Mouse (Mus musculus) liver, embryonic 14.5 days (tissue): ENCODE measurements at regions not wholly inside any gene's neighbourhood (a gene's known extent, or its start where the extent isn't known, plus 50 kb on each side); places are given as distances from the start of the nearest gene placed in this dataset.

Source experiments
- ATAC-seq: fragments of 200-750 bp; cut with Nextera tagmentation; 2 replicates; pipeline ENCODE4 v1.8.0; 2017; ENCODE audit warnings: moderate number of reproducible peaks, mild to moderate bottlenecking, moderate library complexity; ENCODE audit not compliant: insufficient read depth
- DNase-seq, 3 experiments: peaks; one replicate each; pipeline ENCODE4 v3.0.0-alpha.2; 2012 to 2013; ENCODE audit warnings: low read depth in 3 of 3, low spot score in 3 of 3
- H3K27ac ChIP-seq: fragments of 300-500 bp; sonication (generic); 2 replicates; pipeline ENCODE4 v1.5.1; 2014; ENCODE audit warnings: moderate library complexity, mild to moderate bottlenecking, control low read depth, inconsistent platforms
- H3K27me3 ChIP-seq: fragments of 300-500 bp; sonication (generic); 2 replicates; pipeline ENCODE4 v1.6.1; 2014; ENCODE audit warnings: mild to moderate bottlenecking, low read length, moderate library complexity; ENCODE audit not compliant: control insufficient read depth, insufficient read depth
- H3K36me3 ChIP-seq: fragments of 300-500 bp; sonication (generic); replicated peaks from 2 replicates; pipeline ENCODE4 v1.6.1; 2014; ENCODE audit warnings: low read depth; ENCODE audit not compliant: control insufficient read depth, insufficient read depth
- H3K4me1 ChIP-seq, 2 experiments: fragments of 200-500 bp in 1 of 2; fragments of 300-500 bp in 1 of 2; sonication (generic) in 1 of 2; replicated peaks; 2 replicates each; pipeline ENCODE4 v1.6.1; 2012 to 2014; ENCODE audit warnings: antibody characterized with exemption in 1 of 2, inconsistent platforms in 1 of 2, low read length in 1 of 2; ENCODE audit not compliant: control insufficient read depth in 2 of 2, insufficient read depth in 2 of 2
- H3K4me2 ChIP-seq: fragments of 300-500 bp; sonication (generic); 2 replicates; pipeline ENCODE4 v1.6.1; 2014; ENCODE audit warnings: low read depth, mild to moderate bottlenecking, control low read depth, moderate library complexity
- H3K4me3 ChIP-seq, 2 experiments: fragments of 200-500 bp in 1 of 2; fragments of 300-500 bp in 1 of 2; sonication (generic) in 1 of 2; 2 replicates each; pipeline ENCODE4 v1.5.1; 2012 to 2014; ENCODE audit warnings: low read depth in 2 of 2, low read length in 2 of 2, mild to moderate bottlenecking in 2 of 2, control low read depth in 1 of 2, inconsistent platforms in 1 of 2, moderate library complexity in 1 of 2; ENCODE audit not compliant: insufficient read depth in 1 of 2
- H3K9ac ChIP-seq: fragments of 300-500 bp; sonication (generic); replicated peaks from 2 replicates; pipeline ENCODE4 v1.6.1; 2014; ENCODE audit warnings: mild to moderate bottlenecking, control low read depth, moderate library complexity
- H3K9me3 ChIP-seq: fragments of 300-500 bp; sonication (generic); 2 replicates; pipeline ENCODE4 v1.6.1; 2016; ENCODE audit warnings: low read length, mixed read lengths; ENCODE audit not compliant: control insufficient read depth
- CTCF ChIP-seq: IDR thresholded peaks from 2 replicates; pipeline ENCODE4 v1.5.1; 2016; ENCODE audit warnings: antibody characterized with exemption, low read depth, control low read depth
- EP300 ChIP-seq: IDR thresholded peaks from 2 replicates; pipeline ENCODE4 v1.6.1; 2016; ENCODE audit warnings: antibody characterized with exemption, low read depth
- WGBS: fragments of 180-500 bp; shearing (Covaris S2); extraction: QIAGEN DNeasy Blood & Tissue Kit; methylation state at CpG from one replicate; pipeline ENCODE4 v1.1.7; 2014; ENCODE audit not compliant: insufficient replicate concordance; 5-methylcytosine and 5-hydroxymethylcytosine counted together

GRCm38 (mm10) chr9:84194716-84195115, 269.8 kb downstream of the Bckdhb start:
- TF ChIP-seq EP300 (no peak), CTCF (no peak)
- Histone ChIP-seq H3K4me3 (no peak overlapping the region), H3K36me3 (no peaks in the 10 kb centered on the region), H3K4me2 (no peak overlapping the region), H3K9ac (no peak overlapping the region), H3K9me3 (no peaks in the 10 kb centered on the region), H3K27ac (no peak overlapping the region), H3K27me3 (no peaks in the 10 kb centered on the region), H3K4me1 (no peaks in the 10 kb centered on the region)
- ATAC-seq = no peak
- DNase-seq = no peak
- WGBS = 57% methylated on average over 4 of the region's 4 CpGs

GRCm38 (mm10) chr9:84195338-84195737, 270.4 kb downstream of the Bckdhb start:
- no peak for DNase-seq
- no peak overlapping the region for H3K4me3 ChIP-seq

GRCm38 (mm10) chr9:84200208-84200607, 275.3 kb downstream of the Bckdhb start:
- ATAC-seq (no peak), DNase-seq (no peak)
- no peaks in the 10 kb centered on the region for H3K4me1 ChIP-seq
- H3K27me3 ChIP-seq = no peaks in the 10 kb centered on the region
- no peak overlapping the region for H3K4me3 ChIP-seq
- TF ChIP-seq CTCF = no peak
- no peak for TF ChIP-seq EP300
- H3K9me3 ChIP-seq = no peaks in the 10 kb centered on the region
- no peak overlapping the region for H3K4me2 ChIP-seq
- no peak overlapping the region for H3K27ac ChIP-seq
- no peaks in the 10 kb centered on the region for H3K36me3 ChIP-seq
- H3K9ac ChIP-seq = no peak overlapping the region
- 61% methylated on average over 3 of the region's 3 CpGs for WGBS

More at GRCm38 (mm10) chr9:84195338-84195737, 270.4 kb downstream of the Bckdhb start:
- H3K4me1 ChIP-seq = no peaks in the 10 kb centered on the region
- no peaks in the 10 kb centered on the region for H3K27me3 ChIP-seq
- 66% methylated on average over 4 of the region's 4 CpGs for WGBS
- H3K27ac ChIP-seq = no peak overlapping the region
- no peak overlapping the region for H3K9ac ChIP-seq
- H3K36me3 ChIP-seq = no peaks in the 10 kb centered on the region
- TF ChIP-seq EP300 = no peak
- no peak for TF ChIP-seq CTCF
- no peak overlapping the region for H3K4me2 ChIP-seq
- H3K9me3 ChIP-seq = no peaks in the 10 kb centered on the region
- no peak for ATAC-seq

- 55% methylated on average over 3 of the region's 3 CpGs for WGBS
- Histone ChIP-seq H3K4me1 (no peaks in the 10 kb centered on the region), H3K9me3 (no peaks in the 10 kb centered on the region), H3K4me3 (no peak overlapping the region), H3K9ac (no peak overlapping the region), H3K27ac (no peak overlapping the region), H3K4me2 (no peak overlapping the region), H3K27me3 (no peaks in the 10 kb centered on the region), H3K36me3 (no peaks in the 10 kb centered on the region)
- TF ChIP-seq CTCF (no peak), EP300 (no peak)
- DNase-seq (no peak), ATAC-seq (no peak)
Measured at GRCm38 (mm10) chr9:84204056-84204455, 279.1 kb downstream of the Bckdhb start.

- no peaks in the 10 kb centered on the region for H3K9me3 ChIP-seq
- no peak overlapping the region for H3K4me3 ChIP-seq
- DNase-seq (no peak), ATAC-seq (no peak)
- no peak overlapping the region for H3K9ac ChIP-seq
- H3K4me1 ChIP-seq = no peaks in the 10 kb centered on the region
- no peak overlapping the region for H3K27ac ChIP-seq
- H3K4me2 ChIP-seq = no peak overlapping the region
- TF ChIP-seq CTCF = no peak
- H3K36me3 ChIP-seq = no peaks in the 10 kb centered on the region
- 54% methylated on average over 4 of the region's 4 CpGs for WGBS
- H3K27me3 ChIP-seq = no peaks in the 10 kb centered on the region
Measured at GRCm38 (mm10) chr9:84240491-84240975, 315.6 kb downstream of the Bckdhb start.

- 71% methylated on average over 1 of the region's 1 CpGs for WGBS
- no peaks in the 10 kb centered on the region for H3K9me3 ChIP-seq
- H3K36me3 ChIP-seq = no peaks in the 10 kb centered on the region
- TF ChIP-seq EP300 = no peak
- TF ChIP-seq CTCF = no peak
- no peak for ATAC-seq
- H3K27ac ChIP-seq = no peak overlapping the region
- no peak for DNase-seq
- H3K27me3 ChIP-seq = no peaks in the 10 kb centered on the region
- H3K4me1 ChIP-seq = no peaks in the 10 kb centered on the region
- no peak overlapping the region for H3K9ac ChIP-seq
- no peak overlapping the region for H3K4me3 ChIP-seq
- H3K4me2 ChIP-seq = no peak overlapping the region
Measured at GRCm38 (mm10) chr9:84249765-84250164, 324.8 kb downstream of the Bckdhb start.
